Mouse (Mus musculus) c-Kit-positive CD71-positive TER-119-positive erythroid progenitor cells, embryonic 14.5 days (primary cell): Measurements from ENCODE around the gene Wif1.

Experiments used
- DNase-seq: peaks from one replicate; pipeline ENCODE4 v3.0.0-alpha.2; 2013; ENCODE audit warnings: low spot score

Wif1 gene

GRCm38 (mm10) chr10:121033826-121034568 lies at the start of gene Wif1:
Gene Wif1 (plus strand): TSS chr10:121033960.
- peak; percentile 31 for DNase-seq

DNA sequence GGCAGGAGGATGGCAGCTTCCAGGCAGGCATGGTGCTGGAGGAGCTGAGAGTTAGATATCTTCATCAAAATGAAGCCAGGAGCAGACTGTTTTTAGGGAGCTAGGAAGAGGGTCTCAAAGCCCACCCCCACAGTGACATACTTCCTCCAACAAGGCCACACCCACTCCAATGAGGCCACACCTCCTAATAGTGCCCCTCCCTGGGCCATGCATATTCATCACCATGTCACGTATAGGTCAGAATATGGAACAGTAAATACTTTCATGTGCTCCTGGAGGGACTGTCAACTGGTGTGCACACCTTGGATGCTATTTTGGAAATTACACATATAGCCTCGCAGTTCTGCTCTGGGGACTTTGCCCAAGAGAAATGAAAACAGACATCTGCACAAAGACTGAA lies 31.6 kb upstream of the Wif1 start:
- no peak for DNase-seq

GRCm38 (mm10) chr10:121011496-121011895 lies 22.3 kb upstream of the Wif1 start:
- DNase-seq: no peak

- no peak for DNase-seq
Measured at GRCm38 (mm10) chr10:121016291-121016690, 17.5 kb upstream of the Wif1 start.

GRCm38 (mm10) chr10:121016711-121017503 lies 16.9 kb upstream of the Wif1 start:
- no peak for DNase-seq

GRCm38 (mm10) chr10:121022951-121023350 lies 10.8 kb upstream of the Wif1 start:
- DNase-seq: no peak

DNA sequence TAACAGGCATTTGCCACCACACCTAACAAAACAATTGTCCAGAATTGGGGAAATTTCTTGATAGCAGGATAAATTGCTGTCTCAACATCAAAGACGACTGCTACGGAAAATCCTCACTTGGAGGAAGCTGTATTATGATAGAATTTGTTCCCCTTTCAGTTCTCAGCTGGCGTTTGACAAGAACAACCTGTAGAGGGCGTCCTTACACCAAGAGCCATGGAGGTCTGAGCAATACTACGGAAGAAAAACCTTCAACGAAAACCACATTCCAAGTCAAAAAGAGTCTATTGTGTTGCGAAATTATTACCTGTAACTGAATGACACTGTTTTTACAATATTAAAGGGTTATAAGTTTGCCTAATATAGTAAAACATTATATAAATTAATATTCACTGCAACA lies 2.0 kb upstream of the Wif1 start:
- peak; percentile 17 for DNase-seq

DNA sequence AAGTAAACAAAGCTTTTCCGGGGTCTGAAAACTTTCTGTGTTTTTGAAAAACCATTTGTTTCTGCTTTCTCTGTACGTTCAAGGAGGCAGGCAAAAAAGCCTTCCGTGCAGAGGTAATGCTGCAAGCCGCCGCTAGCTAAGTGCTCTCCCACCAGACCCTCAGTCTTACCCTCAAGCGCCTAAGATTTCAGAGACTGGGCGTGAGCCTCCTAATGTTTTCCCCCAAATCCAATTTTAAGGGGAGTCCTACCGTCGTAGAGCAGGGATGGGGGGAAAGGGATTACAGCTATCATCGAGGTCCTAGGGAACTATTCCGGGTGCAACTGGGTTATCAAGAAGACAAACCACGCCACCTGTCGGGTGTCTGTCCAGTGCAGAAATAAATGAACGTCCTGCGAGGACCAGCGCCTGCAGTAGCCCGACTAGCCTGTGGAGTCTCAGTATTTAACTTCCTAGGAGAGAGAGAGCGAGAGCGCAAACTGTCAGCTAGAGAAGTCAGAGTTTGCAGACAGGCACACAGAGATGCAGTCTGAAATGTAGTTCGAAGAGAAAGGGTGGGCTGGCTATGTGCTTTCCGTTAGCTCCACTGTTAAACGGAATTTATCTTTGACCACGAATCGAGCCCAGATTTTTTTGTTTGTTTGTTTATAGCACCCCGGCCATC lies 500 bp upstream of the Wif1 start:
- DNase-seq: peak; percentile 52

GRCm38 (mm10) chr10:121034569-121034947 lies 798 bp downstream of the Wif1 start:
- DNase-seq: no peak

DNA sequence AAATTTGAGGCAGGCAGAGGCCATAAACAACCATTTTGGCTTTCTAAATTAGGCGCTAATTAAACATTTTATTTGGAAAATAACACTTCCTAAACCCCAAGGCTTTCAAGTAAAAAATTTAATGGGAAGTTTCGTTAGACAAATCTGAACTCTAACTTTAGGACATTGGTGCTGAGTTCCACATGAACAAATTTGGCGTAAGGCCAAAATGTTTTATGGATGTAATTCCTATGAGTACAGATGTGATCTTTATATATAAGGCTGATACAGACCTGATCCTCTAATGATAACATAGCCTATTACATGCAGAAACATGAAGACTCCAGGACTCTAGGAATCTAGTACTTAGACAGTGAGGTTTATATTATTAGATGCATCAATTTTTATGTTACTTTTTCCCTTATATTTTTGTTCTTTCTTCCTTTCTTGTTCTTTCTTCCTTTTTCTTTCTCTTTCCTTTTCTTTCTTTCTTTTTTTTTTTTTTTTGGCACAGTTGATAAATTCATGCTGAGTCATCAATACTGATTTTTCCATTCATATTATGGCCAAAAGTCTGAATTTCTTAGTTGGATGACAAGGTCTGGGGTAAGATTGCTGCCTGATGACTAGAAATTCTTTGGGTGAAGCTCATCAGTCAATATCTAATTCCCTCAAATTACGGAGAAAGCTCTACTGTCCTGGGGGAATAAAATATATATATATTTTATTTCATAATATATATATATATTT lies 5.0 kb downstream of the Wif1 start:
- no peak for DNase-seq

- no peak for DNase-seq
Measured at GRCm38 (mm10) chr10:121040911-121041310, 7.2 kb downstream of the Wif1 start.

DNA sequence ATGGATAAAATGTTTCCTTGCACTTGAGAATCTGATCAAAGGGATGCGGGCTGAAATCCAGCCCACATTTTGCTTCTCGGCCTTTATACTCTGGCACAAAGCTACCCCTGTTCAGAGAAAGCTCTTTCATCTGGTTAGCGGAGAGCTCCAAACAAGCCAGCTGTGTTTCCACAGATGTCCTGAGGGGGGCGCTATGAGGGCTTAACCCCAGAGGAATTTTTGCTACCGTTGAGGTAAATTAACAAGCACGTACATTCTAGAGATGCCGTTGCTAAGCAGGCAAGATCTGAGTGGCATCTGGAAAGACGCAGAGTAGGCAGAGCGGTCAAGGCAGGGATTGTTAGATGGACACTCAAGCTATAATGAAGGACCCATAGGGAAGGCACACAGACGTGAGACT lies 13.7 kb downstream of the Wif1 start:
- DNase-seq: no peak

- DNase-seq: no peak
Measured at GRCm38 (mm10) chr10:121052076-121052475, 18.3 kb downstream of the Wif1 start.

GRCm38 (mm10) chr10:121055452-121056188 lies 21.9 kb downstream of the Wif1 start:
- no peak for DNase-seq

DNA sequence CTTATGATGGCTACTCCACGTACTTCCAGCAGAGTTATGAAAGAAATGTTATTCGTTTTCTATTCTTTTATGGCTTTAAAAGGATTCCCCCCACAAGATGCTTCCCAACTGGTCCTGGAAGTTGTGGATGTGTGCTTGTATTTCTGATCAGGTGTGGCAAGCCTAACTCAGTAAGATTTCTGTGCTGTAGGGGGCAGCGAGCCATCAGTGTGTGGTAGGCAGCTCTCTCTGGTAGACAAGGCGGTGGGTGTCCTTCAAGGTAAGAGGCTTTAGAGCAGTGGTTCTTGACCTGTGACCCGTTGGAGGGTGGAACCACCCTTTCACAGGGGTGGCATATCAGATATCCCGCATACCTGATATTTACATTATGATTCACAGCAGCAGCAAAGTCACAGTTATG lies 23.1 kb downstream of the Wif1 start:
- no peak for DNase-seq

DNA sequence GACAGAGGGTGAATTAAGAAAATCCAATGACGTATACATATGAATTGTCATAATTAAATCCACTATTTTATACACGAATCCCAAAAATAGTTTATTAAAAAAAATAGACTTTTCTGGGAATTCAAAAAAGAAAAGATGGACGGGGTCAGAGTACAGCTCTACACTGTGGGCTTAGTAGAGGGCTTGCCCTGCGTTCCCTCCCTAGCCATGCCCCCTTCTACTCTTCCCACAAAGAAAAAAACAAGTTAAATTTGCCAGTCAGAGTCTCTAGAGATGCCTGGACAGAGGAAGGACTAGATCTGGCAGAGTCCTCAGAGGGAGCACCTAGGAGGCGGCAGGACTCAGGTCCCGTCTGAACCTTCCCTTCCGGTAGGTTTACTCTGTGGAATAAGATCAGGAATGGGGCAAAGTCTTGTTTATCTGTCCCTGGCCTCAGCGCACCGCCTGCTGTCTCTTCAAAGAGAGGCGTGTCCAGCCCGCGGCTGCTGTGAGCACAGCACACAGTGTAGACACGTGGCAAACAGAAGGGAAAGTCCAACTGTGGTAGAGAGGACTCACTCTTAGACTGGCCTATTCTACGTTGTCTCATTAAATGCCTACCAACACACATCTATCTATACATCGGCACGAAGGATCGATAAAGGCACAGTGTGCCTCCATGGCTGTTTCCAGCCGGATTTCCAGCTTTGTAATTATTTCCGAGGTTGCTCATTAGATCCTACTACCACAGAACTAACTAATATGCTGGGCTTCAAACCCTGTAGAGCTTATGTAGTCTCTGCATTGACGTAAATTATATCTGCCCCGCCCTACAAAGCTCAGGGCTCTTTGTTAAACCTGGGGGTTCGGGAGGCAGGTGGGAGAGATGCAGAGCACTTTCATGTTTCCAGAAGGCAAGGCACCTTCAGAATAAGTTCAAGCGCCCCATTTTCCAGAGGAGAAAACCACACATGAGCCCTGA lies 25.6 kb downstream of the Wif1 start:
- DNase-seq: no peak

GRCm38 (mm10) chr10:121061336-121061835 lies 27.6 kb downstream of the Wif1 start:
- no peak for DNase-seq

GRCm38 (mm10) chr10:121062704-121063103 lies 28.9 kb downstream of the Wif1 start:
- no peak for DNase-seq

DNA sequence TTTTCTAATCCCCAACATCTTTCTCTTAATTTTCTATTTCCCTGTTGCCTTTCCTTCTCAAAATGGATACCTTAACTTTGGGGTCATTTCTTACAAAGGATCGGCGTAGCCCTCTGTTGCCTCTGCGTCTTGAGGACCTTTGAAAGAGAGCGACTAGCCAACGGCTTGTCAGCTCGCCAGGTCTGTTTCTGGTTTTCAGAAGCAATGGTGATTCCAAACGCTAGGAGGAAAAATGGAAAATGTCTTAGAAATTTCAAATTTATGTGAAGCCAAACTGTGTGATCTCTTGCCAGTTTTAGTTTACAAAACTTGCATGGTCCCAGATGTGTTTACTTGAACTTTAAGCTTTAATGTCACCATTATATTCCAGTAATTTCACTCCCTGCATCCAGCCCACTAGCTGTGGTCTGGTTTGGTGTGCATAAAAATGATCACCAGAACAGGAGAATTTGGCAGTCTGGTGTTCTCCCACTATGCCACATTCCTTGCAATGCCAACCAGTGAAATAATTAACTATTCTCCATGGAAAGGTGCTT lies 33.7 kb downstream of the Wif1 start:
- DNase-seq: no peak

DNA sequence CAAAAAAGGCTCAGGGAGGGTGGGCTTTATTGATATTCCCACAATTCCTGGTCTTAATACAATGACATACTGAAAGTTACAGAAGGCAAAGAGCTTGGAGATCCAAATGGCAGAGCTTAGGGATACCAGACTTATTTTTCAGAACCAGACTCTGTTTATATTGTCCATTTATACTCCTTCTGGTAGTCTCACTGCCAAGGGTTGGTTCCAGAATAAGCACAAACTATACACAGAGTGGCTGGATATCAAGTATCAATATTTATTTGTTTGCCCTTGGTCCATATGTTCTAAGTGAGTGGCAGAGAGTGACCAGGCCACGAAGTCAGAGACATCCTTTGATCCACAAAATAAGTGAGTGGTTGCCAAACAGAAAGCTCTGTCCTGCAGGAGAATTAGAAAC lies 34.2 kb downstream of the Wif1 start:
- no peak for DNase-seq
